Mouse (Mus musculus): Measurements from ENCODE around the gene Pou1f1.

Gene Pou1f1

GRCm38 (mm10) chr16:65520211-65520610 lies at the start of gene Pou1f1:
Pou1f1 (plus strand) TSS chr16:65520511.
- no peak for DNase-seq (ENCODE audit: low spot score)

GRCm38 (mm10) chr16:65470650-65471049 lies 49.7 kb upstream of the Pou1f1 start:
- DNase-seq (ENCODE audit: low spot score), result no peak

GRCm38 (mm10) chr16:65472472-65473001 lies 47.8 kb upstream of the Pou1f1 start:
- DNase-seq (ENCODE audit: low spot score), result no peak

- no peak for DNase-seq (ENCODE audit: low spot score)
Measured at GRCm38 (mm10) chr16:65485726-65486125, 34.6 kb upstream of the Pou1f1 start.

GRCm38 (mm10) chr16:65496030-65496429 lies 24.3 kb upstream of the Pou1f1 start:
- no peak for DNase-seq (ENCODE audit: low spot score)

GRCm38 (mm10) chr16:65497049-65497448 lies 23.3 kb upstream of the Pou1f1 start:
- no peak for DNase-seq (ENCODE audit: low spot score)

GRCm38 (mm10) chr16:65514223-65514622 lies 6.1 kb upstream of the Pou1f1 start:
- no peak for DNase-seq (ENCODE audit: low spot score)

GRCm38 (mm10) chr16:65526004-65526403 lies 5.7 kb downstream of the Pou1f1 start:
- DNase-seq (ENCODE audit: low spot score), result no peak

GRCm38 (mm10) chr16:65526695-65527094 lies 6.4 kb downstream of the Pou1f1 start:
- DNase-seq (ENCODE audit: low spot score), result no peak

GRCm38 (mm10) chr16:65529589-65529988 lies 9.3 kb downstream of the Pou1f1 start:
- no peak for DNase-seq (ENCODE audit: low spot score)

GRCm38 (mm10) chr16:65531663-65532062 lies 11.4 kb downstream of the Pou1f1 start:
- no peak for DNase-seq (ENCODE audit: low spot score)

- DNase-seq (ENCODE audit: low spot score), result no peak
Measured at GRCm38 (mm10) chr16:65533315-65533999, 13.1 kb downstream of the Pou1f1 start.

GRCm38 (mm10) chr16:65543676-65544293 lies 23.5 kb downstream of the Pou1f1 start:
- DNase-seq (ENCODE audit: low spot score), result no peak

GRCm38 (mm10) chr16:65548960-65549359 lies 28.6 kb downstream of the Pou1f1 start:
- DNase-seq (ENCODE audit: low spot score), result no peak

- DNase-seq (ENCODE audit: low spot score), result no peak
Measured at GRCm38 (mm10) chr16:65550814-65551213, 30.5 kb downstream of the Pou1f1 start.

- no peak for DNase-seq (ENCODE audit: low spot score)
Measured at GRCm38 (mm10) chr16:65554267-65554666, 34.0 kb downstream of the Pou1f1 start.

- no peak for DNase-seq (ENCODE audit: low spot score)
Measured at GRCm38 (mm10) chr16:65557369-65557768, 37.1 kb downstream of the Pou1f1 start.

- DNase-seq (ENCODE audit: low spot score), result no peak
Measured at GRCm38 (mm10) chr16:65559591-65559990, 39.3 kb downstream of the Pou1f1 start.

GRCm38 (mm10) chr16:65560996-65561962 lies 41.0 kb downstream of the Pou1f1 start:
- DNase-seq (ENCODE audit: low spot score), result no peak

- peak; percentile 62 for DNase-seq (ENCODE audit: low spot score)
Measured at GRCm38 (mm10) chr16:65561963-65562863, 41.9 kb downstream of the Pou1f1 start, which contains the start of gene Chmp2b. Chmp2b (minus strand) TSS chr16:65562726.

- no peak for DNase-seq (ENCODE audit: low spot score)
Measured at GRCm38 (mm10) chr16:65562864-65563206, 42.5 kb downstream of the Pou1f1 start.
